Mouse (Mus musculus) midbrain, embryonic 11.5 days (tissue): ENCODE results near the gene Ranbp10. TPM values are rescaled to one million over a fixed set of nuclear protein-coding genes. Genes with fewer than 3 reads are reported as not detected.

Experiments used
- ATAC-seq: fragments of 200-750 bp; cut with Nextera tagmentation; 2 replicates; pipeline ENCODE4 v1.8.0; 2017; ENCODE audit warnings: moderate TSS enrichment, moderate library complexity; ENCODE audit not compliant: low FRiP score
- DNase-seq: peaks from one replicate; pipeline ENCODE4 v3.0.0; 2015; ENCODE audit warnings: low spot score; ENCODE audit errors: missing footprints
- H3K27ac ChIP-seq: fragments of 300-500 bp; sonication (generic); 2 replicates; pipeline ENCODE4 v1.5.1; 2014; ENCODE audit warnings: low read depth, low read length
- H3K27me3 ChIP-seq: fragments of 300-500 bp; sonication (generic); 2 replicates; pipeline ENCODE4 v1.6.1; 2014; ENCODE audit warnings: mild to moderate bottlenecking, low read length, moderate library complexity, mixed read lengths; ENCODE audit not compliant: control insufficient read depth, insufficient read depth
- H3K36me3 ChIP-seq: fragments of 300-500 bp; sonication (generic); 2 replicates; pipeline ENCODE4 v1.6.1; 2014; ENCODE audit warnings: mild to moderate bottlenecking, low read length, moderate library complexity, mixed read lengths; ENCODE audit not compliant: control insufficient read depth, insufficient read depth
- H3K4me1 ChIP-seq: fragments of 300-500 bp; sonication (generic); 2 replicates; pipeline ENCODE4 v1.6.1; 2014; ENCODE audit warnings: low read length; ENCODE audit not compliant: control insufficient read depth, insufficient read depth
- H3K4me2 ChIP-seq: fragments of 300-500 bp; sonication (generic); 2 replicates; pipeline ENCODE4 v1.6.1; 2014; ENCODE audit warnings: mild to moderate bottlenecking, moderate library complexity
- H3K4me3 ChIP-seq: fragments of 300-500 bp; sonication (generic); 2 replicates; pipeline ENCODE4 v1.5.1; 2014; ENCODE audit warnings: low read depth, low read length
- H3K9ac ChIP-seq: fragments of 300-500 bp; sonication (generic); 2 replicates; pipeline ENCODE4 v1.6.1; 2014; ENCODE audit warnings: low read length
- H3K9me3 ChIP-seq: fragments of 300-500 bp; sonication (generic); 2 replicates; pipeline ENCODE4 v1.6.1; 2016; ENCODE audit warnings: low read length; ENCODE audit not compliant: control insufficient read depth
- WGBS: fragments of 180-500 bp; shearing (Covaris S2); extraction: QIAGEN DNeasy Blood & Tissue Kit; methylation state at CpG from one replicate; pipeline ENCODE4 v1.1.7; 2014; 5-methylcytosine and 5-hydroxymethylcytosine counted together
- polyA plus RNA-seq: library from polyadenylated mRNA; unstranded; fragments of >200 nt; fragmentation: Nextera tagmentation; extraction: Ambion mirVana; gene quantifications from 2 replicates; pipeline ENCODE4 v1.2.1, GENCODE M21; 2014

The Ranbp10 gene
- polyA plus RNA-seq, 1 experiment from 2014 or later, result 10.9 TPM

DNA sequence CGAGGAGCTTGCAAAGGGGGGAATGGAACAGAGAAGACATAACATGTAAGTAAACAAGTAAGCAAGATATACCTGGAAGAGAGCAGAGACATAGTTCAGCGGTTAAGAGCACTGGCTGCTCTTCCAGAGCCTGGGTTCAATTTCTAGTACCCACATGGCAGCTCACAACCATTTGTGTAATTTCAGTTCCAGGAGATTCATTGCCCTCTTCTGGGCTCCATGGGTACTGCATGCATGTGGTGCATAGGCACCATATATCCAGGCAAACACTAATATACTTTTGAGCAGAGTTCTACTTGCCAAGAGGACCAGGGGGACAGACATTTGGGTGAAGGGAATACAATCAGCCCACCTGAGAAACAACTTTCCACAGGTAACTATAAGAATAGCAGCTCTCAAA is 38.9 kb downstream of the Ranbp10 start:
- peaks cover 2% of the 10 kb centered on the region; the same call in 1 of the 2 replicates for H3K36me3 ChIP-seq

DNA sequence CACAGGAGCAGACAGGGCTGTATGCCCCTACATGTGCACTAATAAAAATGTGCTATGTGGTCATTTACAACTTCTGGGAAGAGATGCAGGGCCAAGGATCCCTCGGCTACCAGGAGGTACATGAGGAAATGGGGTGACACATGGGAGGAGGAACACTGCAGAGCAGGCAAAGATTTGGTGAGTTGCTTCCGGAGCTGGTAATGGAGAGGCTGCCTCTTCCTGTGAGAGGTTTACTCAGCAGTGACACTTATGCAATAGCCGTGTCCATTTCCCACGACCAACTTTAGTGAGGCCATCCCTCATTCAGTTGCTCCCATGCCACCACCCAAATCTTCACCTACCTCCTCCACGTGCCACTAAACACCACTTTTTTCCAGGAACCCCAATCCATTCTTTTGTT is 46.9 kb downstream of the Ranbp10 start:
- no peak overlapping the region for H3K27ac ChIP-seq
- no peak overlapping the region for H3K4me3 ChIP-seq
- no peak overlapping the region for H3K9ac ChIP-seq
- H3K36me3 ChIP-seq, result peaks cover 18% of the 10 kb centered on the region
- no peaks in the 10 kb centered on the region for H3K4me1 ChIP-seq
- H3K4me2 ChIP-seq, result no peak overlapping the region
- no peaks in the 10 kb centered on the region for H3K27me3 ChIP-seq
- ATAC-seq, result no peak
- WGBS, result 91% methylated on average over 5 of the region's 5 CpGs
- H3K9me3 ChIP-seq, result no peaks in the 10 kb centered on the region
- peak; percentile 23 for DNase-seq

More for the DNA sequence above, 38.9 kb downstream of the Ranbp10 start:
- no peak overlapping the region for H3K4me2 ChIP-seq
- DNase-seq (peak; percentile 90), ATAC-seq (no peak)
- no peak overlapping the region for H3K4me3 ChIP-seq
- no peak overlapping the region for H3K9ac ChIP-seq
- WGBS, result 89% methylated on average over 2 of the region's 2 CpGs
- no peak overlapping the region for H3K27ac ChIP-seq
- no peaks in the 10 kb centered on the region for H3K9me3 ChIP-seq
- H3K4me1 ChIP-seq, result peaks cover 2% of the 10 kb centered on the region; the same call in 1 of the 2 replicates
- H3K27me3 ChIP-seq, result no peaks in the 10 kb centered on the region

DNA sequence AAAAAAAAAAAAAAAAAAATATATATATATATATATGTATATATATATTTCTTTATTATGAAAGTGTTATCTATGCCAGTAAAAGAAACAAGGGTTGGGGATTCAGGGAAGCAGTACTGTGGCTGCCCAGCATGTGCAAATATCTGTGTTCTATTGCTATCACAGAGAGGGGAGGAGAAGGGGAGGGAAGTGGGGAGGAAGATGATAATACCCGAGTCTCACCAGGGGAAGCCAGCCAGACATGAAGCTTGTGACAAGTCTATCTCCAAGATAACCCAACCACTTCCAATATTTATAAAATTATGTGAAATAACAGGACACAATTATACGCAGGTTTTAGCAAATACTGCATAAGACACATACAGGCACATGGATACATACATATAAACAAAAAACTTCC is 49.3 kb downstream of the Ranbp10 start:
- H3K4me1 ChIP-seq, result no peaks in the 10 kb centered on the region
- no peaks in the 10 kb centered on the region for H3K27me3 ChIP-seq
- H3K27ac ChIP-seq, result no peak overlapping the region
- WGBS, result 90% methylated on average over 2 of the region's 2 CpGs
- peaks cover 26% of the 10 kb centered on the region for H3K36me3 ChIP-seq
- no peak for DNase-seq
- H3K4me2 ChIP-seq, result no peak overlapping the region
- H3K9ac ChIP-seq, result no peak overlapping the region
- ATAC-seq, result no peak
- H3K4me3 ChIP-seq, result no peak overlapping the region
- H3K9me3 ChIP-seq, result no peaks in the 10 kb centered on the region

DNA sequence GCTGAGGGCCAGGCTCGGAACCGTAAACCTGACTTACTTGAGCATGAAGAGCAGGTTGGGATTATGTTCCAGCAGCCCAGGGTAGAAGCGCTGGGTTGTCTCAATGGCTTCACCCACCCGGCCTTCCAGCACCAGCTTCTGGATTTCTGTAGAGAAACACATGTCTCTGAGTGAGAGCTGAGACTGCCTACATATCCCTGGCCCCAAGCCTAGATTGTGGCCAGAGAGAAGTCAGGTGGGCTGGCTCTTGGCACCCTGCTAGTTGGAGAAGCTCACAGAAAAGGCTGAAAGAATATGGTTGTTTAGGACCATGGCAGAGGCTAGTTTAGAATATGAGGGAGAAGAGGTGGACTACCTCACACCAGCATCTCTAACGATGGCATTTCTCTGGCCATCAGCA is 52.7 kb downstream of the Ranbp10 start:
- Histone ChIP-seq H3K9ac (no peak overlapping the region), H3K27ac (no peak overlapping the region), H3K9me3 (no peaks in the 10 kb centered on the region), H3K36me3 (peaks cover 36% of the 10 kb centered on the region), H3K4me3 (no peak overlapping the region), H3K4me2 (no peak overlapping the region), H3K27me3 (no peaks in the 10 kb centered on the region), H3K4me1 (no peaks in the 10 kb centered on the region)
- DNase-seq (no peak), ATAC-seq (no peak)
- WGBS, result 93% methylated on average over 5 of the region's 5 CpGs

DNA sequence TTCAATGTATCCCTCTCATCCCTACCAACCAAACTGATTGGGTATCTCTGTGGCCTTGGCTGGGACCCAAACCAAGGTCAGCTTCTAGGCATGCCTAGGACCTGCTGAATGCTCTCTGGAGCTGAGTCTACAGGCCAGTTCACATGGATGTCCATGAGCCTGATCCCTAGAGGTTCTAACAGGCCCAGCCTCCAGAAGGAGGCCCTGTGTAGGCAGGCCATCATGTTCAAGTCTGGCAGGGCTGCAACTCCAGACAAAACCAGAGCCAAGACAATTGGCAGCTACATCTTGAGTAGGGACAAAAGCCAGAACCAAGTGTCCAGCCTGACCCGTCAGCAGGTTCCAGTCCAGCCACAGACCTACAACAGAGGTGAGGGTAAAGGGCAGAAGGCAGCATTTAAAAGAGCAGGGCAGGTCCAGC is 53.7 kb downstream of the Ranbp10 start:
- 94% methylated on average over 1 of the region's 1 CpGs for WGBS
- no peak overlapping the region for H3K9ac ChIP-seq
- no peak for DNase-seq
- peaks cover 29% of the 10 kb centered on the region for H3K36me3 ChIP-seq
- no peak overlapping the region for H3K4me3 ChIP-seq
- no peaks in the 10 kb centered on the region for H3K9me3 ChIP-seq
- no peak overlapping the region for H3K4me2 ChIP-seq
- no peaks in the 10 kb centered on the region for H3K27me3 ChIP-seq
- H3K4me1 ChIP-seq, result no peaks in the 10 kb centered on the region
- ATAC-seq, result no peak
- no peak overlapping the region for H3K27ac ChIP-seq

DNA sequence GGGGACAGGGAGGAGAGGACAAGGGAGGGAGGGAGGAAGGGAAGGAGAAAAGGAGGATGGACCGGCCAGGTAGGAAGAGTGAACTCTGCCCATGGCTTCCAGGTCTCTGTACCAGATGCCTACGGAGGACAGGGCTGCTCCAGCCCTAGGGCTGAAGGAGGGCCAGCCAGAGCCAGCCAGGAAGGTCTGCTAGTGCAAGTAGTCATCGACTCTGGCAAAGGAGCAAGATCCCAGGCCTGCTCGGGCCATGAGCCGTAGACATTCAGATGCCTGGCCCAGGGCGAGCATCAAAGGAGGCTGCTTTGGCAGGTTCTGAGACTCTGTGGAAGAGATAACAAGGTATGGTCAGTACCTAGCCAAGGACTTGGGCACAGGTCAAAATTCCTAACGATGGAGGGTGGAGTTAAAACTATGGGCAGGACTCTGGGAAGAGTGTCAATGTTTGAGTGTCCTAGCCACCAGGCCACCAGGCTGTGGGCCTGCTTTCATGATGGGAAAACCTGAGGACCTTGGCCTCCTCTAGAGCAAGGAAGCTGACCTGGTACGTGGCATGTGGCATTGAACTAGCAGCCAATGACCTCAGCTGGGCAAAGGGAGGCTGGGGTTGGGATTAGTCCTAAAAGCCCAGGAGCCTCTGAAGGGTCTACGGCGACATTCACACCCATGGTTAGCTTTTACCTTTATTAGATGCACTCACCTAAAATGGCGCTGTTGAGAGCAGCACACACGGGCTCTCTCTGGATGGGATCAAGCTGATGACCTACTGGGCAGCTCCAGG is 55.6 kb downstream of the Ranbp10 start:
- H3K36me3 ChIP-seq, result peaks cover 24% of the 10 kb centered on the region
- WGBS, result 94% methylated on average over 12 of the region's 12 CpGs

DNA sequence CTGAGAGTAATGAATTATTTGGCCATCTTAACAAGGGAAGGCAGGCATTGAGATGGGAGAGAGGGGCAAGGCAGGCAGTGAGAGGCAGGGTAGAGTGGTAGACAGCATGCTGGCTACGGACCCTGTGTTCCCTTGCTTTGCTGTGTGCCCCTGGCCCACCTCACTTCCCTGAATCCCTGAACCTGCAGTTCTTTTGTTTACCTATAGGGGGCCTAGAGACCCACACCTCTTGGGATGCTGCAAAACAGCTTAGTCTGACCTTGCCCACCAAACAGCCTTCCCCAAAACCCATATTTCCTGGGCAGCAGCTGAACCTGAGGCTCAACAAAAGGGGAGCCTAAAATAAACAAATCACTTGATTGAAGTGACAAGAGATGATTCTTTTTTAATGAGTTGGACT is 56.5 kb downstream of the Ranbp10 start:
- Histone ChIP-seq H3K27ac (no peak overlapping the region), H3K36me3 (peaks cover 24% of the 10 kb centered on the region), H3K9me3 (no peaks in the 10 kb centered on the region), H3K4me3 (no peak overlapping the region), H3K27me3 (no peaks in the 10 kb centered on the region), H3K9ac (no peak overlapping the region), H3K4me1 (no peaks in the 10 kb centered on the region), H3K4me2 (no peak overlapping the region)
- DNase-seq (peak; percentile 91), ATAC-seq (0 out of 2 replicates have a peak, but pooled peaks have one; percentile 44)
- WGBS, result 62% methylated on average over 1 of the region's 1 CpGs

More for the DNA sequence above, 55.6 kb downstream of the Ranbp10 start:
- H3K27me3 ChIP-seq, result no peaks in the 10 kb centered on the region
- no peak overlapping the region for H3K4me2 ChIP-seq
- H3K4me1 ChIP-seq, result no peaks in the 10 kb centered on the region
- H3K9me3 ChIP-seq, result no peaks in the 10 kb centered on the region
- DNase-seq (peak; percentile 57), ATAC-seq (no peak)
- H3K9ac ChIP-seq, result no peak overlapping the region
- H3K27ac ChIP-seq, result no peak overlapping the region
- H3K4me3 ChIP-seq, result no peak overlapping the region

DNA sequence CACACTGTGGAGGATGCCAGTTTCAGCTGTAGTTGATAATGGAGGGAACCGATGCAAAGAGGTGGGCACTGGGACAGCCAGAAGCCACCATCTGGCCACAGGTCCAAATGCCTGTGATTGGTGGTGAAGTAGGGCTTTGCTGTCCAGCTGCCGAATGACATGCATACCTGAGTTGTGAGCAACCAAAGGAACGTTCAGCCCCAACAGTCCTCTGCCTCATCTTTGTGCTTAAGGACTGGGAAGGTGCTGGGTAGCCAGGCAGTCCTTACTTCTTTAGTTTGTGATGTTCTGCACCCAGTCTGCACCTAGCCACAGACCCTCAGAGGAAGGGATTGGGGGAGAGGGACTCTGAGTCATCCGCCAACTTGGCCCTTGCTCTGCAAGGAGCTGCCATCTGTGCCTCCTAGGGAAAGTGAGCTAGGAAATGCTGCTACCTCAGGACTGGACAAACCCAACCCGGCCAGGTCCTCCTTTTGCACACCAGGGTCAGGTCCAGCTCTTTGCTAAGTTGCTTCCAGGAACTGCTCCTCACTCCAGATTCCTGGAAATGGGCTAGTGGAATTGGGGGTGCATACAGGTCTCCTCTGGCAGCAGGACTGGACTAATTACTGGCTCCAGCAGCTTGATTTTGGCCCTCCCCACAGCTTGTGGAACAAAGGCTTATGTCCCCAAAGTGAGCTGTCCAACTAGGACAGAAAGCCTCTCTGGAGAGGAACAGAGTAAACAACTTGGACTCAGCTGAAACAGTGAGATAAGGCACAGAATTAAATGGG is 58.5 kb downstream of the Ranbp10 start:
- DNase-seq (no peak), ATAC-seq (no peak)
- no peaks in the 10 kb centered on the region for H3K4me1 ChIP-seq
- no peak overlapping the region for H3K4me2 ChIP-seq
- H3K27ac ChIP-seq, result no peak overlapping the region
- WGBS, result 92% methylated on average over 5 of the region's 5 CpGs
- no peaks in the 10 kb centered on the region for H3K9me3 ChIP-seq
- H3K9ac ChIP-seq, result no peak overlapping the region
- peaks cover 19% of the 10 kb centered on the region for H3K36me3 ChIP-seq
- H3K27me3 ChIP-seq, result no peaks in the 10 kb centered on the region
- no peak overlapping the region for H3K4me3 ChIP-seq
